Mouse (Mus musculus): ENCODE data around the gene Plpp7. TPM values are rescaled to one million over a fixed set of nuclear protein-coding genes. Genes with fewer than 3 reads are reported as not detected.

Gene Plpp7
- polyA plus RNA-seq, 1 experiment from 2014 or later: 2.0 TPM

GRCm38 (mm10) chr2:32127653-32128535 lies 32.6 kb downstream of the Plpp7 start:
- Histone ChIP-seq H3K4me2 (peak overlapping the region; percentile 81), H3K27ac (peak overlapping the region; percentile 100), H3K4me1 (replicated peaks) (peaks cover 91% of the 10 kb centered on the region), H3K9ac (peak overlapping the region; percentile 87), H3K4me3 (replicated peaks) (peak overlapping the region; percentile 55), H3K27me3 (no peaks in the 10 kb centered on the region), H3K9me3 (replicated peaks) (no peaks in the 10 kb centered on the region), H3K36me3 (no peaks in the 10 kb centered on the region)
- WGBS (ENCODE audit: insufficient replicate concordance): 4% methylated on average over 16 of the region's 16 CpGs
- peak; percentile 96 for DNase-seq
- ATAC-seq (ENCODE audit: low read depth): peak; percentile 94

GRCm38 (mm10) chr2:32128536-32128841 lies 33.2 kb downstream of the Plpp7 start:
- peak overlapping the region; percentile 87 for H3K9ac ChIP-seq
- H3K27me3 ChIP-seq: no peaks in the 10 kb centered on the region
- DNase-seq (no peak), ATAC-seq (ENCODE audit: low read depth) (peak; percentile 70)
- WGBS (ENCODE audit: insufficient replicate concordance): 39% methylated on average over 5 of the region's 5 CpGs
- H3K9me3 ChIP-seq (replicated peaks): no peaks in the 10 kb centered on the region
- H3K36me3 ChIP-seq: no peaks in the 10 kb centered on the region
- H3K4me1 ChIP-seq (replicated peaks): peaks cover 92% of the 10 kb centered on the region
- H3K4me2 ChIP-seq: peak overlapping the region; percentile 81
- peak overlapping the region; percentile 30 for H3K4me3 ChIP-seq (replicated peaks)
- peak overlapping the region; percentile 100 for H3K27ac ChIP-seq

GRCm38 (mm10) chr2:32129383-32130074 lies 34.2 kb downstream of the Plpp7 start:
- peak overlapping the region; percentile 0; the same call in 1 of the 2 replicates for H3K4me2 ChIP-seq
- peak overlapping the region; percentile 100 for H3K27ac ChIP-seq
- DNase-seq (no peak), ATAC-seq (ENCODE audit: low read depth) (no peak)
- peaks cover 94% of the 10 kb centered on the region for H3K4me1 ChIP-seq (replicated peaks)
- no peaks in the 10 kb centered on the region for H3K27me3 ChIP-seq
- peak overlapping the region; percentile 87 for H3K9ac ChIP-seq
- H3K4me3 ChIP-seq (replicated peaks): no peak overlapping the region
- no peaks in the 10 kb centered on the region for H3K36me3 ChIP-seq
- H3K9me3 ChIP-seq (replicated peaks): no peaks in the 10 kb centered on the region
- WGBS (ENCODE audit: insufficient replicate concordance): 60% methylated on average over 11 of the region's 11 CpGs

GRCm38 (mm10) chr2:32130435-32130834 lies 35.1 kb downstream of the Plpp7 start:
- H3K27ac ChIP-seq: peak overlapping the region; percentile 100
- no peak for ATAC-seq (ENCODE audit: low read depth)

GRCm38 (mm10) chr2:32131205-32131834 lies 36.0 kb downstream of the Plpp7 start:
- ATAC-seq (ENCODE audit: low read depth): no peak
- no peak overlapping the region for H3K4me3 ChIP-seq (replicated peaks)
- peak overlapping the region; percentile 52 for H3K4me2 ChIP-seq
- no peaks in the 10 kb centered on the region for H3K9me3 ChIP-seq (replicated peaks)
- no peaks in the 10 kb centered on the region for H3K36me3 ChIP-seq
- no peaks in the 10 kb centered on the region for H3K27me3 ChIP-seq
- H3K9ac ChIP-seq: peak overlapping the region; percentile 66
- 39% methylated on average over 9 of the region's 9 CpGs for WGBS (ENCODE audit: insufficient replicate concordance)
- H3K4me1 ChIP-seq (replicated peaks): peaks cover 78% of the 10 kb centered on the region
- peak overlapping the region; percentile 100 for H3K27ac ChIP-seq
- DNase-seq: no peak

More at GRCm38 (mm10) chr2:32130435-32130834, 35.1 kb downstream of the Plpp7 start:
- Histone ChIP-seq H3K27me3 (no peaks in the 10 kb centered on the region), H3K4me3 (replicated peaks) (no peak overlapping the region), H3K4me2 (peak overlapping the region; percentile 52; the same call in 1 of the 2 replicates), H3K9ac (peak overlapping the region; percentile 66), H3K9me3 (replicated peaks) (no peaks in the 10 kb centered on the region), H3K4me1 (replicated peaks) (peaks cover 86% of the 10 kb centered on the region), H3K36me3 (no peaks in the 10 kb centered on the region)
- 28% methylated on average over 6 of the region's 6 CpGs for WGBS (ENCODE audit: insufficient replicate concordance)
- peak; percentile 69 for DNase-seq

- Histone ChIP-seq H3K9ac (peak overlapping the region; percentile 66), H3K9me3 (replicated peaks) (no peaks in the 10 kb centered on the region), H3K36me3 (no peaks in the 10 kb centered on the region), H3K4me2 (peak overlapping the region; percentile 52), H3K27ac (peak overlapping the region; percentile 100), H3K4me1 (replicated peaks) (peaks cover 76% of the 10 kb centered on the region), H3K4me3 (replicated peaks) (peak overlapping the region; percentile 21; the same call in 1 of the 2 replicates), H3K27me3 (no peaks in the 10 kb centered on the region)
- no peak for ATAC-seq (ENCODE audit: low read depth)
- 50% methylated on average over 6 of the region's 6 CpGs for WGBS (ENCODE audit: insufficient replicate concordance)
- DNase-seq: no peak
These were observed 36.7 kb downstream of the Plpp7 start for GRCm38 (mm10) chr2:32131866-32132566.

GRCm38 (mm10) chr2:32132567-32132992 lies 37.3 kb downstream of the Plpp7 start:
- H3K36me3 ChIP-seq: no peaks in the 10 kb centered on the region
- peak overlapping the region; percentile 21; the same call in 1 of the 2 replicates for H3K4me3 ChIP-seq (replicated peaks)
- H3K27ac ChIP-seq: peak overlapping the region; percentile 100
- 2% methylated on average over 12 of the region's 12 CpGs for WGBS (ENCODE audit: insufficient replicate concordance)
- no peaks in the 10 kb centered on the region for H3K27me3 ChIP-seq
- DNase-seq: peak; percentile 92
- peak; percentile 14 for ATAC-seq (ENCODE audit: low read depth)
- H3K4me2 ChIP-seq: peak overlapping the region; percentile 52
- peaks cover 74% of the 10 kb centered on the region for H3K4me1 ChIP-seq (replicated peaks)
- H3K9ac ChIP-seq: peak overlapping the region; percentile 66
- H3K9me3 ChIP-seq (replicated peaks): no peaks in the 10 kb centered on the region

GRCm38 (mm10) chr2:32134039-32134438 lies 38.7 kb downstream of the Plpp7 start:
- no peaks in the 10 kb centered on the region for H3K27me3 ChIP-seq
- H3K9me3 ChIP-seq (replicated peaks): no peaks in the 10 kb centered on the region
- H3K4me1 ChIP-seq (replicated peaks): peaks cover 69% of the 10 kb centered on the region
- DNase-seq (peak; percentile 81), ATAC-seq (ENCODE audit: low read depth) (no peak)
- H3K27ac ChIP-seq: peak overlapping the region; percentile 100; the same call in 1 of the 2 replicates
- WGBS (ENCODE audit: insufficient replicate concordance): 2% methylated on average over 2 of the region's 2 CpGs
- H3K4me2 ChIP-seq: no peak overlapping the region
- no peaks in the 10 kb centered on the region for H3K36me3 ChIP-seq
- no peak overlapping the region for H3K4me3 ChIP-seq (replicated peaks)
- no peak overlapping the region for H3K9ac ChIP-seq

- no peaks in the 10 kb centered on the region for H3K27me3 ChIP-seq
- H3K4me1 ChIP-seq (replicated peaks): peaks cover 46% of the 10 kb centered on the region
- peak overlapping the region; percentile 74 for H3K4me2 ChIP-seq
- H3K4me3 ChIP-seq (replicated peaks): peak overlapping the region; percentile 64
- DNase-seq: peak; percentile 94
- peak overlapping the region; percentile 74 for H3K9ac ChIP-seq
- no peaks in the 10 kb centered on the region for H3K36me3 ChIP-seq
- WGBS (ENCODE audit: insufficient replicate concordance): under 1% methylated on average over 40 of the region's 40 CpGs
- ATAC-seq (ENCODE audit: low read depth): peak; percentile 92
- H3K27ac ChIP-seq: peak overlapping the region; percentile 92
- H3K9me3 ChIP-seq (replicated peaks): no peaks in the 10 kb centered on the region
These were observed 42.4 kb downstream of the Plpp7 start for GRCm38 (mm10) chr2:32137667-32138266.

GRCm38 (mm10) chr2:32139377-32139776 lies 44.0 kb downstream of the Plpp7 start:
- Histone ChIP-seq H3K36me3 (no peaks in the 10 kb centered on the region), H3K4me3 (replicated peaks) (no peak overlapping the region), H3K4me2 (no peak overlapping the region), H3K27me3 (no peaks in the 10 kb centered on the region), H3K9me3 (replicated peaks) (no peaks in the 10 kb centered on the region), H3K4me1 (replicated peaks) (peaks cover 31% of the 10 kb centered on the region), H3K27ac (no peak overlapping the region), H3K9ac (no peak overlapping the region)
- 74% methylated on average over 5 of the region's 5 CpGs for WGBS (ENCODE audit: insufficient replicate concordance)
- ATAC-seq (ENCODE audit: low read depth): no peak
- DNase-seq: no peak

Measured in liver, embryonic 13.5 days (tissue).